Mouse (Mus musculus) c-Kit-positive CD71-positive TER-119-positive erythroid progenitor cells, embryonic 14.5 days (primary cell): Measurements from ENCODE around the gene Arnt2.

Experiments used
- DNase-seq: peaks from one replicate; pipeline ENCODE4 v3.0.0-alpha.2; 2013; ENCODE audit warnings: low spot score

Gene Arnt2

GRCm38 (mm10) chr7:84286526-84287225 is 123.3 kb downstream of the Arnt2 start:
- DNase-seq = no peak

GRCm38 (mm10) chr7:84285790-84286189 is 124.2 kb downstream of the Arnt2 start:
- no peak for DNase-seq

DNA sequence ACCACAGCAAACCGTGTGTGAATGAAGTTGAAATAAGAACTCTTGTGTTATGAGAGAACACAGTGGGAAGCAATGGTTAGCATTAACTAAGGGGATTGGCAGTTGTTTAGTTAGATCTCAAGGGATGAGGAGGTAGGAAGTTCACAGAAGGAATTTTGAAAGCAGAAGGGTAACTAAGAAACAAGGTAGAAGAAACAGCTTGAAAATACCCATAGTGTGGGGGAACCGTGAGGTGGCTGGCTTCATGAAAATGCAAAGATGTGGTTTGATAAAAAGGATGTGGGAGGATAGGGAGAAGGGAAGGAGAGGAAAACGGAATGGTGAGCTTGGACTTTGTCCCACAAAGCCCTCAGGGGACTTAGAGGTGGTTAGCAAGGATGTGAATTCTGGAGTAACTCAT is 125.0 kb downstream of the Arnt2 start:
- no peak for DNase-seq

DNA sequence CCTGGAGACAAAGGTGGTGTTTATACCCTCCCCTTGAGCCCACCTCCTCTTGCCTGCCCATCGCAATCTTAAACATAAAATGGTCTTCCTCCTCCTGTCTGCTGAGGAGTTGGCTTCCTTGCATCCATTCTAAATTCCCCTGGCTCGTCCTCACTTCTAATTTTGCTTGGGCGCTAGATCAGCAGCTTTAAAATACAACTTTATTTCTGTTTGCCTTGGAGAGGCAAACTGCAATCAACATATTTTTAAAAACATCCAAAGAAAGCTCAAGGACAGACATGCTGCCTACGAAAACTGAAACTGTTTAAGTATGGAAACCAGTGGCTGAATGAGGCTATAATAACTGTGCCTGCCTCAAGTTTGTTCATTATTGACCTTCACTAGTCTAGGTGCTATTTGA is 127.7 kb downstream of the Arnt2 start:
- DNase-seq = no peak

DNA sequence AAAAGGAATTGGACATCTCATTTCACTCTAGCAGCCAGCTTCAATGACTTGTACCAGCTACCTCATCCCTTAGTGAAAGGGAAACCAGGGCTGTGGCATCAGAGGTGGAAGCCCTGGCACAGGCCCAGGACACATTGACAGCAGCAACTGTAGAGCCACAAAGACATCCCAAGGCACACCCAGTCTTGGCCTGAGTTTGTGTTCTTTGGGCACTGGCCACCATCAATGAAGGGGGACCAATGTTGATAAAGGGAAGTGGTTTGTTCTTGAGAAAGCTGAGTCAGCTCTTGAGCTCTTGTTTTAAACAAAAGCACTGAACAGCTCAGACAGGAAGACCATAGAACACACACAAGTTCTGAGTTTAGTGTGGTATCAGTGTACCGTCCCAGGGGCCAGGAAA is 130.7 kb downstream of the Arnt2 start:
- no peak for DNase-seq

DNA sequence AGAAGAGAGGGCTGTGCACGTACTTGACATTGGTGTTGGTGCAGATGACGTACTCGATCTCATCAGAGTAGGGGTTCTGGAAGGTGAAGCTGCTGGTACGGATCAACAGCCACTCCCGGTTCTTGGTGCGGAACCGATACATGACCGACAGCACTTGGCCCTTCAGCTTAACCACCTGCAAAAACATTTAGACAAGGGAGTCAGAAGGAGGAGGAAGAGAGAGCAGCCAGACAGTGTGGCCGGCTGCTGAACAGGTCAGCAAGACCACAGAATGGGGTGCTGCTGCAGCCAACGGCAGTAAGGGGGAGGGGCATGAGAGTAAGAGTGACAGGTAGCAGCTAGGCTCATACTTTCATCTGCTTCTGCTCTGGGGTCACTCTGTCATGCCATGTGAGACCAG is 134.7 kb downstream of the Arnt2 start:
- no peak for DNase-seq

DNA sequence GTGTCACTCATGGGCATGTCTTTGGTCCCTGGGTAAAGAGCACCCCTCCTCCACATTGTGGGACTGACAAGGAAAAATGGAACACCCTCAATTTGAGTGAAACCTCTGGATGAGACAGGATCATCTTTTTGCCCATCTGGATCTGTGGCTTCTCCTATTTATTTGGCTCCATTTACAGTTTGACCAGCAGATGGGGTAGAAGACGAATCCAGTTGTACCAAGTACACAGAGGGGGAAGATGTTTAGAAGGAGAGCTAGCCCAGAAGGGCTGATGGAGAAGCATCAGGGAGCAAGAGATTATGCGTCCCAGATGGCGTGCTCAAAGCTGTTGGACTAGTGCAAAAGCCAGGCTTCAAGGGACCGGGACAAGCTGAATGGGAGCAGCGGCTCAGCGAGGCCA is 136.0 kb downstream of the Arnt2 start:
- no peak for DNase-seq

- DNase-seq = peak; percentile 22
Observed at GRCm38 (mm10) chr7:84272206-84272818, 137.7 kb downstream of the Arnt2 start.

DNA sequence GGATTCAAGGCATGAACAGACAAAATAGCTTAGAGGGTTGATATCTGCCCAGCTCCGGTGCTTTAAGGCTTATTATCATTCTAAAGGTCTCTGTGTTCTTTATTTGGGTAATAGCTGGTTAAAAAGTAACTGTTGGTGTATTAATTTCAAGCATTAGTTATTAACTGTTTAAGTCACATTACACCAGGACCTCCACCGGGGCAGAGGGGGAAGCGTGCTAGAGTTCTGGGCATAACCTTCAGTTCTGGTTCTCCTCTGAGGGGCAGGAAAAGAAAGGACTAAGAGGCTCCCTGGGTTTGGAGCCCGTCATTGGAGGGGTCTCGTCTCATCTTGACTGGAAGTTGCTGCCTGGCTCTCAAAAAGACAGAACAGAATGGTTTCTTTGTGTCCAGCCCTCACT is 138.5 kb downstream of the Arnt2 start:
- no peak for DNase-seq

DNA sequence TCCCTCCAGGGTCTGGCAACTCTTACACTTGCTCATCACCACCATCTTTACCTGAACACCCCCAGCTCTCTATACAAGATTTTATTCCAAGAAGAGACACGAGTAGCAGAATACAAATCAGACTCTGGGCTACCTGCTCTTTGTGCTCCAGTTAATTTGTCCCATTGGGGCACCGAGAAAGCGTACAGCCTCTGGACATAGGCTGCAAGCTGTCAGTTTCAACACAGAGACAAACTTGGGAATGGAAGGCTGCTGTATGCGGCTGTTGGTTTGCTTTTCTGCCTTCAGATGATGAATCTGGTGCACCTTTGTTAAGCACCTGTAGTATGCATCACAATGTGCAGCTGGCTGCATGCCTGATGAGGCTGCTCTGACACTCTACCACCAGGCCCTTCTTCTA is 146.5 kb downstream of the Arnt2 start:
- DNase-seq = no peak

- DNase-seq = no peak
Observed at GRCm38 (mm10) chr7:84261341-84261740, 148.6 kb downstream of the Arnt2 start.

DNA sequence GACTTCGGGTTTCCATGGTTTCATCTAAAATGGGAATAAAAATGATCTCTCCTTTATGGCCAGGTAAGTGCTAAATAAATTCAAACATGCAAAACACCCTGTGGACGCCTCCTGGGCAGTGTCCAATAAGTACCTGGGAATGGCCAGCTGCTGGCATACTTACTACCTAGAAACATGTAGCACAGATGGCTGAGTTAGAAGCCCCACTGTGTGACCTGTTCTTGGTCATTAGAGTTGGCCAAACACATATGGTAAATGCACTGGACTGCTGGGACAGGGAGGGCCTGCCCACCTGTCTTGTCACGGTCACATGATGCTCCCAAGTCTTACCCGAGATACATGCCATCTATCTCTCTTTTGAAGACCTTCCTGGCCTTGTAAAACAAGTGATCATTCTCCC is 149.6 kb downstream of the Arnt2 start:
- DNase-seq = no peak

- no peak for DNase-seq
Observed at GRCm38 (mm10) chr7:84259309-84259985, 150.5 kb downstream of the Arnt2 start.

DNA sequence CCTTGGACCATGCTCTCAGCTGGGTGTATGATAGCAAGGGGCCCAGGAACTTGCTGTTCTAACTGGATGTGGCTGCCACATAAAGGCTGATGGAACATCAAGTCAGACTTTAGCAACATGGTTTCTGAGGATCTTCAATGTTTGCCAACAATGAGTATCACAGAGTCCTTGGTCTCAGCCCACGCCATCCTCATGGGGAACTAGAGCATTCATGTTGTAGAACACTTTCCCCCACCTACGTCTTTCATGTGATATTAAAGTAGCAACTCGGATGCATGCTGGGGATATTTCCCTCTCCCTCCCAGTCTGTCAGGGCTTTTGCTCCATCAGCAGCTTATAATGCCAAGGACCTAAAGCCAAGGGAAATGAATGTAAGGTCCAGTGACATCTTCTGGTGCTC is 153.3 kb downstream of the Arnt2 start:
- DNase-seq = no peak

- DNase-seq = no peak
Observed at GRCm38 (mm10) chr7:84256245-84256644, 153.7 kb downstream of the Arnt2 start.

DNA sequence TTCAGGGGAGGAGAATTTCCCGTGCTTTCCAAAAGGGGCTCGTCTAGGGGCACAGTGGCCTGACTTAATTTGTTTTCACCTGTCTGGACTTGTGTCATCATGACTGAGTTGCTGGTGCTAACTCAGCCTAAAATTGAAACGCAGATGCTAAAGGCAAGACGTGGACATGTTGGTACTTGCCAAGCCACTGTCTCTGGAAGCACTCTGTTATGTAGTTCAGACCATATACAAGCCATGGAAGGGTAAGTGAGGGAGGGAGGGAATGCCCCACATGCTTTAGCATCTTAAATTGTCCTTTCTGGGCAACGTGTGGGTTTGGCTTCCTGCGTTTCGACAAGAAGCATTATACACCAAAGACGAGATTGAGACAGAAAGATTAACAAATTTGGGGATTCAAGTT is 155.1 kb downstream of the Arnt2 start:
- DNase-seq = no peak

GRCm38 (mm10) chr7:84254311-84254710 is 155.7 kb downstream of the Arnt2 start:
- no peak for DNase-seq

DNA sequence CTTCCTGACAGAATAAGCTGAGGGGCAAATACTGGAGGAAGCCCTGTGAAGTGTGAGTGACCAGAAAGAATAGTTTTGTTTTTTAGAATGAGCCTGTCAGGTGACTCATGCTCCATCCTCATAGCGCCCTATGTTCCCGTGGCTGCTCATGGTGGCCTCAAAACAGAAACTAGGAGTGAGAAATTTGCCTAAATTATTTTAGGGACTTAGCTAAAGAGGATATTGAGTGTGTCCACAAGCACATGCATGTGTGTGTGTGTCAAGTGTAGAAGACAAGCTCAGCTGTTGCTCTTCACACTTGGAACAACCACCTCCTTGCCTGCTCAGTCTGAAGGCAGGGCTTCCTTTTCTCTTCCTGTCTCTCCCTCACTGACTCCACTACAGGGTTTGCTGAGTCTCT is 158.3 kb downstream of the Arnt2 start:
- DNase-seq = no peak

DNA sequence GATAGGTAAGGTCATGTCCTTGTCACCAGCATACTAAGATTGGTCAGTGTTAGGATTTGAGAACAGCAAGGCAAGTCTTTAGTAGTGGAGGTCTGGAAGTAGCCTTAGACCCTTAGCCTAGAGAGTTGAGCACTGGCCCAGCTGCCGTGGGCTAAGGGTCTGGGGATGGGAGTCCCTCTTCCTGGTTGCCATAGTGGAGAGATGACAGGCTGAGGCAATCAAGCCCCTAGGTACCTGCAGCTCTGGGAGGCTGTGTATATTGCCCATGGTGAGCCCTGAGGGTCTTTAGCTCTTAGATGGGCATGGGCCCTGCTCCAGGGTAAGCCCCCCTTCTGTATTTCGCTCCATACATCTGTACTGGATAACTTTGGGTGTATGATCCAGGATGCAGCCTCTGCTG is 159.2 kb downstream of the Arnt2 start:
- no peak for DNase-seq

DNA sequence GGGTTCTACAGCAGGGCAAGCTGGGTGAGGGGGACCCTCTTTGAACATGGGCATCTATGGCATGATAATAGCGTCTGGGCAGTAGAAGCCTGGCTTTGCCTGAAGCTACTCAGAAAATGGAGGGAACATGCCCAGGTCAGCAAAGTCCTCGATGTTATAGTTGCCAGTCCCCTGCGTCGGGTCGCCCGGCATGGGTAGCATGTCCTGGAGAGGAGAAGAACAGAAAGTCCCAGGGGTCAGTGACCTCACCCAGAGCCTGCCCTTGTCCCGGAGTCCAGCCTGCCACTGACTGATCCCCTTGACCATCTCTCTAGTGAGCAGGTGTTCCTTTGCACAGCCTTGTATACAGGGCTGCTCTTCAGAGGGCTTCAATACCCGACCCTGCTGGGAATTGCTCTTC is 160.0 kb downstream of the Arnt2 start:
- no peak for DNase-seq

GRCm38 (mm10) chr7:84249381-84249780 is 160.6 kb downstream of the Arnt2 start:
- no peak for DNase-seq

DNA sequence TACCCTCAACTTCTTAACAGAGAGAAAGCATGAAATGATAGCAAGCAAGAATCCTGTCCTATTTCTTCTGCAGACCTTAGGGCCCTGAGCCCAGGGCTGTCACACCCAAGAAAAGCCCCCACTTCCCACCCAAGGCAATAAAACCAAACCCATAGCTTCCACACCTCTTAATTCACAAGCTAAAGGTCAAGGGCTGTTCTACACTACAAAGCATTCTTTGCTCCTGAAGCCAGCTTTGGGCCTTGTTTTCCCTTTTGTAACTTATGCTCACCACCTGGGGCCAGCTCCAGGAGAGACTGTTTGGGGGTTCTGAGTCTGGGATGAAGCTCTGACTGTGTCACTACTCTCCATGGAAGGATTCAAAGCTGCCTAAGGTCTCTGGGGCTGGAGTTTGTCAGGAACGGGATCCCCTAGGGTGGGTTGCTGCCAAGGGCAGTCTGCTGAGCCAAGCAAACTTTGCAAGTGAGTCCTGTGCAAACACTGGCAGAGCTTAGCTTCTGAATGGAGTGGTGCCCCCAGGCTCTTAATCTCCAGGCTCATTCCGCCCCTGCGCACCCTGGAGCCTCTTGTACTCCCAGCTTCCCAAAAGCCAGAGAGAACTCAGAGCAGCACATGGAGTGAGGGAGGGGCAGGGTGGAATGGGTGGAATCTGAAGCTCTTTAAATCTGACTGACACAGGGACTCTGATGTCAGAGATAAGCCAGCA is 161.9 kb downstream of the Arnt2 start:
- no peak for DNase-seq

- no peak for DNase-seq
Observed at GRCm38 (mm10) chr7:84246878-84247277, 163.1 kb downstream of the Arnt2 start.
